Mouse (Mus musculus): ENCODE results near the gene Fxyd5.

The Fxyd5 gene

GRCm38 (mm10) chr7:30985357-30985756 lies 56.9 kb downstream of the Fxyd5 start:
- no peak for DNase-seq (ENCODE audit: low spot score in 2 of 2)
